Mouse (Mus musculus) layer of hippocampus, adult 11-12 months (tissue): Measurements from ENCODE around the gene Cpa4.

Experiments used
- DNase-seq: peaks from one replicate; pipeline ENCODE4 v3.0.0; 2022; ENCODE audit warnings: low spot score

Cpa4 gene

GRCm38 (mm10) chr6:30551644-30552580 lies 16.3 kb upstream of the Cpa4 start:
- peak; percentile 36 for DNase-seq

DNA sequence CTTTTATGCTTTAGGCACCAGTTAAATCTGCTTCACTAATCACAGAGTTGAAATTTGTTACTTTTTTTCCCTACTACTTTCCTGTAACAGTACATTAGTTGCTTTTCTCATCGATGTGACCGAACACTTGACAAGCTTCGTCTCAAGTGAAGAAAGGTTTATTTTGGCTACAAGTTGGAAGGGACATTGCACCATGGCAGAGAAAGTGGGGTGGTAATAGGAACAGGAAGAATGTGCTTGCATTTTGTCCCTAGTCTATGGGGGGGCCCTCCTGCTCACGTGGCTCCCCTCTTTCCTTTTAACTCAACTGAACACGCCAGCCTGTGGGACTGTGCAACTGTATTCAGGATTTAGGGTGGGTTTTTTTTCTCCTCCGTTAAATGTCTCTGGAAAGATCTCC lies 15.5 kb upstream of the Cpa4 start:
- DNase-seq: no peak

GRCm38 (mm10) chr6:30553381-30554010 lies 14.7 kb upstream of the Cpa4 start:
- no peak for DNase-seq

DNA sequence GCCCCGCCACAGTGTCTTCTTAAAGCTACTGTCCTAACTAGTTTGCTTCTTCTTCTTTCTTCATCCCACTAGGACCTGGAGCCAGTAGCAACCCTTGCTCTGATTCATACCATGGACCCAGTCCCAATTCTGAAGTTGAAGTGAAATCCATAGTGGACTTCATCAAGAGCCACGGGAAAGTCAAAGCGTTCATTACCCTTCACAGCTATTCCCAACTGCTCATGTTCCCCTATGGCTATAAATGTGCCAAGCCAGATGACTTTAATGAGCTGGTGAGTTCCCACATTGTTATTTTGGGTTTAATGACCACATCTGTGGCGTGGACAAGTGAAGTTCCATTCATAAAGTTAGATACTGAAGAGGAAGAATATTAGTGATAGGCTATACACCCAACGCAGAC lies 14.1 kb upstream of the Cpa4 start:
- no peak for DNase-seq

DNA sequence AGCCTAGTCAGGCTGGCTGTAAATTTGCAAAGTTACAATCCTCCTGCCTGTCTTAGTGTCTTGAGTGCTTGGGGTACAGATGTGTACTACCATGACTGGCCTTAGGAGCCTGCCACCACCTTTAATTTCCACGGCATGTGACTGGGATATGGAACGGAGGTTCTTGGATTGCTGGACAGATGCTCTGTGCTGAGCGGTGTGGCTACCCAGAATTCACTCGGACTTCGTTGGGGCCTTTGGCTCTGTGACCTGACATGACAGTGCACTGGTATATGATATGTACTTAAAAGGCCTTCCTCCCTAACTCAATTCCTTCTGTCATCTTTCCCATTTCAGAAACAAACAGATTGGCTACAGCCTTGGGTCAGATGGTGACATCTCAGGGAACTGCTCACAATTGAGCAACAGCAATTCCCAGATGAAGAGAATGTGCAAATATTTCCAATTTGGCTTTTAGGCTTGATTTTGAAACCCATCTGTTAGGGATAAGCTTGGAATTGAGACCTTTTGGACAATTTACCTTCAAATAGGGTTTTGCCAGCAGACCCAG lies 13.5 kb upstream of the Cpa4 start:
- DNase-seq: no peak

GRCm38 (mm10) chr6:30556080-30556479 lies 12.1 kb upstream of the Cpa4 start:
- no peak for DNase-seq

DNA sequence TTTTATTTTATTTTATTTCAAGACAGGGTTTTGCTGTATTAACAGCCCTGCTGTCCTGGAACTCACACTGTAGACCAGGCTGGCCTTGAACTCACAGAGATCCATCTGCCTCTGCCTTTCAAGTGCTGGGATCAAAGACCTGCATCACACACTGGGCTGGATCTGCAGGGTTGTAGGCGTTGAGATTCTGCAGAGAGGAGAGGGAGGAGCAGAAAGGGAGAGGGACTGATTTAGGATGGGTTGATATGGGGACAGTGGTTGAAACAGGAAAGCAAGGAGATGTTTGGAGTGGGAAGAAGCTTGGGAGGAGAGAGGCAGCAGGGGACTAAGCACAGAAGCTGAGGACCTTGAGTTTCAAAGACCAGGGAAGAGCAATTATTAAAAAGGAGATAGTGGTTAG lies 8.4 kb upstream of the Cpa4 start:
- no peak for DNase-seq

DNA sequence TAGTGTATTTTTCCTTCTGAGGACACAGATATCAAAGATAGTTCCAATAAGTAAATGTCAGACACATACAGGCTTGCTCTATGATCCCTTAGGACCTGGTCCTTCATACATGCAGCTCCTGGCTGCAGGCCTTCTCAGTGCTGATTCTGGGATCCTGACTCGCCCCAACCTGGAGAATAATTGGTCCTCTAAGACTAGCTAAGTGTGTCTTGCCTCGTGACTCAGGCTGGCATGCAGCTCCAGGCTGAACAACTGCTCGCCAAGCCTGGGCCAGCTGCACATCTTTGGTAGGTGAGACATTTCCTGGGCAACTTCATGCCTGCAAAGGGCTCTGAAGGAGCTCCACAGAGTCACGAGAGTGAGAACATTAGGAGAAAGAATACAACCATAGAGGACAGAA lies 6.0 kb upstream of the Cpa4 start:
- DNase-seq: no peak

DNA sequence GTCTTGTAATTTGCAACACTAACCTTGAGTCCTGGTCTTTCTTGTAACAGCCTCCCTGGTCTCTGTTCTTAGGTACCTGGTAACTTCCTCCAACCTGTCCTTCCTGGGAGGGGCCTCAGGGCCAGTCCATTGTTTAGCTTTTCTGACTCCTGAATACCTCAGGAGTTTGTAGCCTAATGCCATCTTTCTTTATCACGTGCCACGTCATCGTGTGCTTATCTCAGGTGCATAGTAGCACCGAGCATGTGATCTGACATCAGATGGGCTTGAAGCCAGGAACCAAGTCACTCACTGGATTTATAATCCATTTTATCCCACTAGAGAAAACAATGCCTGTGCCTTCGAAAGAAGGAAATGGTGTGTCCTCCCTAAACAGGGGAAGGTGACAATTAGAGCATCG lies 4.6 kb upstream of the Cpa4 start:
- no peak for DNase-seq

GRCm38 (mm10) chr6:30564051-30564450 lies 4.1 kb upstream of the Cpa4 start:
- no peak for DNase-seq

DNA sequence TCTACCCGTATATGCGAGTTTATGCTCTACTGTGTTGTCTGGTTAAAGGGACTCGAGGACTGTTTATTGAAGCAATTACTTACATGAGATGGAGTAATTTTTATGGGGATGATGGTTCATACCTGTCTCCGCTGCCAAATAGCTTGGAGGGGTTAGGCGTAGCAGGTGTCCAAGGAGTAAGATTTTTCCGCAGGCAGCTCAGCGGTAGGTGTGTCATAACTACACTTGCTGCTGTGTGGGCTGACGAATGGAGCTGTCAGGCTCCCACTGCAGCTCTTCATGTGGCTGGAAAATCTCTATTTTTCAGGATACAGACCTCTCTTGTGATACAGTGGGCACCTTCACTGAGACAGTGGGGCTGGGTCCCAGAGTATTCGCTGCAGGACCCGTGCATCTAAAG lies 1.2 kb downstream of the Cpa4 start:
- no peak for DNase-seq

DNA sequence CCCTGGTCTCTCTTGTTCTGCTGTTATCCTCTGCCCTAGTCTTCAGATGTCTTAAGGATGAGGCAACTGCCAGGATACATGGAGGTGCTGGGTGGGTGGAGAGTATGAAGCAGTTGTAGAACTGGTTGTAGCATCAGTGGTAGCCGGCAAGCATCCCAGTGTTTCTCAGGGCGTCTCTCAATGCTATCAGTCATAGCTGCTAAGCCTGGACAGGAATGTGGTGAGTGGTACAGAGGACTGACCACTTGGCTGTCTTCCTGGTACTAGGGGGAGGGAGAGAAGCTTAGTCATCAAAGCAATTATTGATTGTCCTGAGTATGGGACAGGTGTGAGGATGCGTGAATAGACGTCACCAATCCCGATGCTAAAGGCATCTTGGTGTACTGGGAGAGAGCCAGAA lies 1.8 kb downstream of the Cpa4 start:
- no peak for DNase-seq

- DNase-seq: peak; percentile 68
Observed at GRCm38 (mm10) chr6:30572456-30573311, 4.5 kb downstream of the Cpa4 start.

DNA sequence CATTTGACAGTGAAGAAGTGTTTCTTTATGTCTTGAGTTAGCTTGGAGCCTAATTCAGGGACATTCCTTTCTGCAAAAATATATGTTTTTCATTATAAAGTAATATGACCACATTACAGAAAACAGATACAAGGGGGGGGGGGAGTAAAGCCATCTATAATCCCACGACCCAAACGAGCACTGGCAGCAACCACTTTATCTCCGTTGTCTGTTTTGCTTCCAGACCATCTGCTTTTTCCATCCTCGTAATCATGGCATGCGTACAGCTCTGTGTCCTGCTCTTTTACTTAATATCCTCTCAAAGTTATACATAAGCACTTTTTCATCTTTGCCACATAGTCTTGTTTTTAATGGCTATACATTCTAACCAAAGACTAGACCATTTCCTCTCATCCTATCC lies 5.2 kb downstream of the Cpa4 start:
- no peak for DNase-seq

DNA sequence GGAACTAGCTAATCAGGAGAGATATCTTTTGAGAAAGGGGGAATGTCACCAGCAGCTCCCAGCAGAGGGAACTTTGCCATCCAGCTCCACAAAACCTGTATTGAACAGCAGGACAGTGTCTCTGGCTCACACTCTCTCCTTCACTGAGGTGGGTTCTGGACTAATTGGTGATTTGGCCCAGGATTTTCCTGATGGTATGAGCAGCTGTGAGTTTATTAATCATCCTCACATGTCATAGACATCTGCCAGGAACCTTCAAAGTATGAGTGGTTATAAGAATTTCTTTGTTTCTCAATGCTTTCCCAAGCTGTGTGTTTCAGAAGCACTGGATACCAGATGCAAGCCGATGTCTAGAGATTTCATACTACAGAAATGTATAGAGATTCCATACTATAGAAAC lies 6.8 kb downstream of the Cpa4 start:
- no peak for DNase-seq

DNA sequence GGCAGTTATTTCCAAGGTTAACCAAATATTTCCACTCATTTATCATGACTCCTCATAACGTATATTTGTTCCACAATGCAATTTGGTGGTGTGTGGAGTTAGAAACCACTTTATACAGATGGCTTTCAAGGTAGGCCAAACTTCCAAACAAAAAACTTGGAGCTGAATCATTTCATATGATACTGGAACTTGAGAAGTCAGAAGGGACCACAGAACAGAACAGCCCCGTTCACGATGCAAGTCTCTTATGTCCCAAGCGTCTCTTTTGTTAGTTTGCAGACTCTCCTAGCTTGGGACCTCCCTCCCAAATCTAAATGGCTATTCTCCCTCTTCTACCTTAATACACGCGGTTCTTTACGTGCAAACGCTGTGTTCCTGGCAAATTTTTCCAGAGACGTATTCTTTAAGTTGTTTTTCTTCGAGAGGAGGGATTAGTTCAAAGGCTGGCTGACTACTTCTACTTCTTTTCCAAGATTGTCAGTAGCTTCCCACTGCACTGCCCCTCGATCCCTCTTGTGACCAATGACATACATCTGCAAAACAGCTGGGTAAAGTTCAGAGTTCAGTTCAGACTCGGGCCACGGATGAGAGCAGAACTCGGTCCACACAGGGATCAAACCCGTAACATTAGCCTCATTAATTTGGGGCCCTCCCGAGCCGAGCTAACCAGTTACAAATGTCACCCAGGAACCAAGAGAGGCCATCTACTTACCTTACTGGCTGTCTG lies 8.5 kb downstream of the Cpa4 start:
- no peak for DNase-seq

DNA sequence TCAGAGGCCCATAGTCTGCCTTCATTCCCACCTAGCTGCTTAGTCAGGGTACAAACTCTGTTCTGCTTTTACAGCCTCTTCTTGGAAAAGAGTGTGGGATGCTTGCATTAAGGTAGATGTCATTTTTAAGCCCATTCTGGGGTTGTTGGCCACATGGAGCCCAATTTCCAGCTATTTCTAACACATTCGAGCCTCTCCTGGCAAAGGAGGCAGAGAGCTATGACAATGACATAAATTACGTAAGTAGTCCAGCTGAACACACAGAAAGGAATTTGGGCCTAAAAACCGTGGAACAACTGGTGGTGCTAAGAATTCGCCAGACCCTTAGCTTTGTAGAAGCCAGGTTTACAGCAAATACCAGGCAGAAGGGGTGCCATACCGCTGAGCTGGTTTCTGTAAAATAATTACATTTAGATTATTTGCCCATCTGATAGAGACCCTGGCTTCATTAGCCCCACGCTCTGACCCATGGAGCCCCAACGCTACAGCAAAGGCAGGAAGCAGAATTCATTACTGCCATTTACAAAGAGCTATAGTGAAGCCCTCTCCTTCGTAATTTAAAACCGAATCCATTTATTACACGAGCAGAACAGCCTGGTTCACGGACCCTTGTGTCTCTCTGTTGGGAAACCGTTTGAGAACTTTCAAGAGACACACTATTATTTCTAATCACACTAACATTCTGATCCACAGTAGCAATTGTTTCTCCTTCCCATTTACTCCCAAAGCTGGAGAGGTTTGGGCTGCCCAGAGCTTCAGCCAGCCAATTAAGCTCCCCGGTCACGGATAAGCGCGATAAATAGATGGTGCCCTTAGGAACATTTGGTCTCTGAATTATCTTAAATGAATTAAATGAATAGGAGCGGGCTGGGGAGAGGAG lies 12.0 kb downstream of the Cpa4 start:
- no peak for DNase-seq

GRCm38 (mm10) chr6:30580841-30581176 lies 12.6 kb downstream of the Cpa4 start:
- no peak for DNase-seq

GRCm38 (mm10) chr6:30586886-30587442 lies 18.8 kb downstream of the Cpa4 start:
- DNase-seq: no peak

DNA sequence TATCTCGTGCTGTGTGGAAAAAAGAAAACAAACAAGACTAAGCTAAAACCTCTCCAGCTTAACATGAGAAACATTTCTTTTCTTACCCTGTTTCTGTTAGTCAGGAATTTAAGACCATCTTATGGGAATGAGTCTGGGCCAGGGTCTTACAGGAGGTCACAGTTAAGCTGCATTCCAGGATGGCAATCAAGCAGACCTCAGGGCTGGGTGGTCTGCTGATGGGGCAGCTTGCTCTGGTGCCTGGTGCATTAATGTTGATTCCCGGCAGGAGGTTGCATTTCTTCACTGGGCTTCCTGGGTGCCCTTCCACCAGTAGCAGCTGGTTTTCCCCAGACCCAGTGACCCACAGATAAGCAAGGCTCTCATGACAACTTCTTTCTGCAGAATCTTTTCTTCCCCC lies 21.6 kb downstream of the Cpa4 start:
- DNase-seq: no peak
